Mouse (Mus musculus) c-Kit-negative CD71-positive TER-119-positive erythroid progenitor cells, embryonic 14.5 days (primary cell): Measurements from ENCODE around the gene Prkcb.

ENCODE experiments used
- DNase-seq: peaks from one replicate; pipeline ENCODE4 v3.0.0-alpha.2; 2013; ENCODE audit warnings: low read depth, low spot score

The Prkcb gene

DNA sequence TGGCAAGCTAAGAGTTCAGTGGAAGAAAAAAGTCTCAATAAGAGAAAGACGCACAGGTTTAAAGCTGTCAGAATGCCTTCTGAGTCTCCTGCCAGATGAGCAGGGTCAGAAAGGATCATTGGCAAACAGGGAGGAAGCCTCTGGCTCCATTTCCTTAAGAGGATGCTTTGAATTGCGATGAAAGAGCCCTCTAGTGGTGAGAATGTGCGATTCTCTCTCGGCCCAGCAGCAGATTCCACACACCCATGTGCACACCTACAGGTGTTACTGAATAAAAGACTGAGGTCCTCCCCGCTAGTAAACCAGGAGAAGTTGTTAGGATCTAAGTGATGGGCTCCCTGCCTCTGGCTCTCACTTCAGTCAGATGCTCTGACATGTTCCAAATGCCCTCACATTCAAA is 379.4 kb downstream of the Prkcb start:
- DNase-seq, result no peak

GRCm38 (mm10) chr7:122670442-122670872 is 381.9 kb downstream of the Prkcb start, which contains the start of gene Cacng3:
Gene Cacng3, plus strand, starts transcription at chr7:122670492.
- DNase-seq, result no peak

- no peak for DNase-seq
Measured at GRCm38 (mm10) chr7:122670873-122671641, 382.5 kb downstream of the Prkcb start.

- DNase-seq, result no peak
Measured at GRCm38 (mm10) chr7:122672981-122673380, 384.4 kb downstream of the Prkcb start.

GRCm38 (mm10) chr7:122675207-122675606 is 386.7 kb downstream of the Prkcb start:
- no peak for DNase-seq
